19 mouse cellular contexts compared by ENCODE assay signal in genomic region chr10:11145580-11145979, GRCm38 (mm10). TPM values are rescaled to one million over a fixed set of nuclear protein-coding genes. Genes with fewer than 3 reads are reported as not detected.
DNase-seq lines count a peak whose midpoint lies in the region; ATAC-seq and TF ChIP-seq lines count a peak whose summit lies in the region.
"Had no signal": no experiment of that assay in that cellular context is flagged by ENCODE, and none has a peak within 500 bp of the region (broad histone marks: within the 10 kb centered on the region; RNA-seq: fewer than 3 reads in every experiment).

No protein-coding gene starts in this region.

- no peak for TF ChIP-seq POLR2A in MEL (IDR thresholded peaks at IDR 0.05; ENCODE audit: control insufficient read depth in 1 of 2, insufficient read depth in 1 of 2, low read depth in 1 of 2, low read length in 2 of 2, poor library complexity in 1 of 2)

- peaks cover 12% of the 10 kb centered on the region for H3K79me2 ChIP-seq in MEL (ENCODE audit: control insufficient read depth, insufficient read depth, low read length, poor library complexity)

- H3K27ac ChIP-seq in MEL (ENCODE audit: control insufficient read depth, low read depth, low read length): no peak overlapping the region
- no peak overlapping the region for H3K27ac ChIP-seq in forebrain, embryonic 12.5 days

- H3K4me1 ChIP-seq in MEL (ENCODE audit: control insufficient read depth in 1 of 2, insufficient read depth in 2 of 2, low read length in 2 of 2): peaks cover 6 to 7% of the 10 kb centered on the region in 2 experiments; a peak in 3 of 4 replicates
- peaks cover 6% of the 10 kb centered on the region for H3K4me1 ChIP-seq in forebrain, embryonic 12.5 days

- H3K4me2 ChIP-seq in forebrain, embryonic 12.5 days: no peak overlapping the region

- H3K27me3 ChIP-seq in MEL (ENCODE audit: control insufficient read depth in 1 of 2, insufficient read depth in 2 of 2, low read length in 2 of 2): no peaks in the 10 kb centered on the region
- no peaks in the 10 kb centered on the region for H3K27me3 ChIP-seq in forebrain, embryonic 12.5 days
- H3K27me3 ChIP-seq: CH12.LX had no signal

- ATAC-seq in forebrain, embryonic 12.5 days (ENCODE audit: low FRiP score): no peak
- ATAC-seq: activated CD4-positive, CD25-positive, alpha-beta regulatory T cell, adult 4 months; CD4-positive, CD25-positive, alpha-beta regulatory T cell, adult 4 months; Patski had no signal

- H3K36me3 ChIP-seq in MEL (ENCODE audit: control insufficient read depth in 1 of 2, insufficient read depth in 2 of 2, low read length in 2 of 2): peaks cover 0 to 11% of the 10 kb centered on the region in 2 experiments; a peak in 2 of 4 replicates
- no peaks in the 10 kb centered on the region for H3K36me3 ChIP-seq in forebrain, embryonic 12.5 days (replicated peaks)
- H3K36me3 ChIP-seq: G1E had no signal

- TF ChIP-seq EP300 in MEL (IDR thresholded peaks at IDR 0.05; ENCODE audit: low read depth in 1 of 2, low read length in 2 of 2): peak; percentile 50 to 58; a peak in 3 of 4 replicates

- TF ChIP-seq RAD21 in MEL (IDR thresholded peaks at IDR 0.05; ENCODE audit: low read depth, low read length): no peak

- H3K9ac ChIP-seq in MEL (ENCODE audit: control insufficient read depth, low read depth, low read length, poor library complexity, severe bottlenecking): no peak overlapping the region
- no peak overlapping the region for H3K9ac ChIP-seq in forebrain, embryonic 12.5 days

- no peaks in the 10 kb centered on the region for H3K9me3 ChIP-seq in MEL (replicated peaks; ENCODE audit: insufficient read depth, low read length)
- H3K9me3 ChIP-seq in forebrain, embryonic 12.5 days: no peaks in the 10 kb centered on the region
- H3K9me3 ChIP-seq: G1E had no signal

- DNase-seq in MEL (ENCODE audit: low read depth, low spot score): peak; percentile 60
- DNase-seq: adrenal gland, adult 2 months; adrenal gland, adult 8-10 months; adrenal gland, postnatal 10 days; adrenal gland, postnatal 14 days; adrenal gland, postnatal 25 days; adrenal gland, postnatal 36 days; B cell, adult 2 months; cerebellum, adult 11 months; cerebellum, adult 11-12 months; cerebellum, adult 18-20 months; cerebellum, adult 2 months; cerebellum, adult 8-10 months had no signal

- TF ChIP-seq CTCF in MEL (IDR thresholded peaks at IDR 0.05 in 2 of 3, conservative IDR thresholded peaks at IDR 0.05 in 1 of 3; ENCODE audit: control insufficient read depth in 1 of 3, insufficient read depth in 1 of 3, low read depth in 2 of 3, low read length in 3 of 3, poor library complexity in 1 of 3, severe bottlenecking in 1 of 3): no peak

- no peak overlapping the region for H3K4me3 ChIP-seq in MEL (ENCODE audit: control insufficient read depth in 1 of 2, insufficient read depth in 1 of 2, low read depth in 2 of 2, low read length in 2 of 2)
- H3K4me3 ChIP-seq in forebrain, embryonic 12.5 days (replicated peaks): no peak overlapping the region

TF ChIP-seq in MEL, 35 proteins besides CTCF, POLR2A, EP300 and RAD21:
- TF ChIP-seq CHD2 (IDR thresholded peaks at IDR 0.05; ENCODE audit: low read length) (no peak), HCFC1 (IDR thresholded peaks at IDR 0.05; ENCODE audit: low read depth, low read length) (no peak), ZKSCAN1 (IDR thresholded peaks at IDR 0.05; ENCODE audit: low read depth, low read length) (no peak), SMC3 (IDR thresholded peaks at IDR 0.05; ENCODE audit: low read depth, low read length) (no peak), ELF1 (IDR thresholded peaks at IDR 0.05; ENCODE audit: low read depth, low read length) (no peak), KAT2A (conservative IDR thresholded peaks at IDR 0.05; ENCODE audit: low read depth, low read length) (no peak), MXI1 (IDR thresholded peaks at IDR 0.05; ENCODE audit: low read depth, low read length) (peak; percentile 54; the same call in 1 of the 2 replicates), NRF1 (IDR thresholded peaks at IDR 0.05; ENCODE audit: insufficient read depth, low read depth, low read length, poor library complexity, severe bottlenecking) (no peak), MEF2A (IDR thresholded peaks at IDR 0.05; ENCODE audit: extremely low read depth, insufficient replicate concordance, low read depth, low read length, poor library complexity, severe bottlenecking) (no peak), POLR2AphosphoS5 (IDR thresholded peaks at IDR 0.05; ENCODE audit: borderline replicate concordance, low read depth, low read length) (no peak), MAX (IDR thresholded peaks at IDR 0.05; ENCODE audit: low read length) (peak; percentile 95), RCOR1 (IDR thresholded peaks at IDR 0.05; ENCODE audit: low read depth, low read length) (no peak), SIN3A (IDR thresholded peaks at IDR 0.05; ENCODE audit: low read length) (no peak; the same call in 1 of the 2 replicates), TAL1 (IDR thresholded peaks at IDR 0.05; ENCODE audit: low read length) (no peak), TBP (IDR thresholded peaks at IDR 0.05; ENCODE audit: low read depth, low read length) (0 out of 2 replicates have a peak, but pooled peaks have one; percentile 23), USF2 (IDR thresholded peaks at IDR 0.05; ENCODE audit: borderline replicate concordance in 1 of 2, insufficient read depth in 1 of 2, low read depth in 1 of 2, low read length in 2 of 2) (no peak), CHD1 (IDR thresholded peaks at IDR 0.05; ENCODE audit: low read depth, low read length) (no peak), ZC3H11A (IDR thresholded peaks at IDR 0.05; ENCODE audit: low read depth, low read length) (no peak), GATA1 (IDR thresholded peaks at IDR 0.05; ENCODE audit: low read depth, low read length) (peak; percentile 45; the same call in 1 of the 2 replicates), ZMIZ1 (IDR thresholded peaks at IDR 0.05; ENCODE audit: low read depth, low read length) (no peak), USF1 (IDR thresholded peaks at IDR 0.05; ENCODE audit: low read depth, low read length) (peak; percentile 11; the same call in 1 of the 2 replicates), UBTF (IDR thresholded peaks at IDR 0.05; ENCODE audit: borderline replicate concordance, insufficient read depth, low read depth, low read length) (no peak), JUND (IDR thresholded peaks at IDR 0.05; ENCODE audit: low read depth, low read length) (no peak), MYC (IDR thresholded peaks at IDR 0.05; ENCODE audit: low read depth, low read length) (peak; percentile 98), BHLHE40 (IDR thresholded peaks at IDR 0.05; ENCODE audit: borderline replicate concordance, low read depth, low read length) (no peak), E2F4 (IDR thresholded peaks at IDR 0.05; ENCODE audit: borderline replicate concordance, low read depth, low read length) (no peak), NELFE (IDR thresholded peaks at IDR 0.05; ENCODE audit: low read depth, low read length) (no peak)

RNA-seq across cellular contexts. Expression of gene Shprh, which starts 3.6 kb away (rescaled TPM):
- 11.0 and 14.3 TPM in 2 replicates for total RNA-seq in MEL (2012; rRNA removed)
- 10 to 100 TPM in 1 of 2 experiments, not detected in 1; 13.3 TPM for polyA plus RNA-seq in MEL (2012; ENCODE audit: insufficient read depth in 1 of 2, insufficient read length in 2 of 2, low read depth in 1 of 2, low replicate concordance in 2 of 2, missing spikeins in 1 of 2)
- polyA plus RNA-seq in forebrain, embryonic 12.5 days (2016; fragmentation: Nextera tagmentation; extraction: Ambion mirVana): 33.0 and 34.4 TPM in 2 replicates
